Mouse (Mus musculus): ENCODE results near the gene Ly6g5c. TPM values are rescaled to one million over a fixed set of nuclear protein-coding genes. Genes with fewer than 3 reads are reported as not detected.

Gene Ly6g5c
- total and polyA plus RNA-seq, 3 experiments, result not detected

DNA sequence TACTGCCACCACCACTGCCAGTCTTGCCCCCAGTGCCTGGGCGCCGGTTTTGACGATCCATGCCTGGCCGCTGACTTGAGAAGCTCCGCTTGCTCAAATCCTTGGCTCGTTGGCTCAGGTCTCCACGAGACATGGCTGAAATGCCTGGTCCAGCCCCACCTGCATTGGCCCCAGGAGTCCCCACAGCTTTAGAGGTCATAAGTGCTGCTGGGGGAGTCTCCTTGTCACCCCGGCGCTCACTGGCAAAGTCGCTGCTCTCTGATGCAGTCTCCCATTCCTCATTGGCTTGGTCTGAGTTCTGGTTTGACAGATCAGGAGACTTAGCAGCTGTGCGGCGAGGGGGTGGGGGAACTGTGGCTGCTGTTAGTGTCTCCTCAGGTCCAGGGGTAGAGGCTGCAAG is 47.4 kb downstream of the Ly6g5c start:
- Histone ChIP-seq H3K36me3 (replicated peaks in 1 of 2; ENCODE audit: control insufficient read depth in 1 of 2, insufficient read depth in 1 of 2, low read length in 1 of 2) (peaks cover 92 to 94% of the 10 kb centered on the region in 2 experiments), H3K79me2 (replicated peaks; ENCODE audit: control insufficient read depth, extremely low read depth, insufficient read depth, poor library complexity, severe bottlenecking) (peaks cover 26% of the 10 kb centered on the region), H3K27me3 (replicated peaks) (no peaks in the 10 kb centered on the region), H3K9me3 (replicated peaks; ENCODE audit: low read length) (no peaks in the 10 kb centered on the region), H3K27ac (ENCODE audit: insufficient read depth, low read depth) (no peak overlapping the region), H3K4me3 (replicated peaks in 1 of 3; ENCODE audit: low read depth in 2 of 3, low read length in 2 of 3, poor library complexity in 1 of 3) (no peak overlapping the region), H3K9ac (ENCODE audit: insufficient read depth, low read depth) (no peak overlapping the region), H3K4me1 (ENCODE audit: control insufficient read depth in 1 of 2, insufficient read depth in 2 of 2) (no peaks in the 10 kb centered on the region), H3K4me2 (ENCODE audit: insufficient read depth, low read depth, poor library complexity, severe bottlenecking) (no peak overlapping the region)
- in situ Hi-C loops (cut with MboI; ENCODE audit: low pct_ligation_motif_present, low pct_unique_long_range_greater_than_20kb, low sequenced_read_pairs) (no loop called here), dilution Hi-C loops (cut with MboI; ENCODE audit: extremely low pct_ligation_motif_present, extremely low pct_unique_long_range_greater_than_20kb, low sequenced_read_pairs) (no loop called here)
- no peak for TF ChIP-seq POLR2A (IDR thresholded peaks at IDR 0.05; ENCODE audit: low read depth, low read length)
- TF ChIP-seq NRF1 (IDR thresholded peaks at IDR 0.05; ENCODE audit: low read depth, low read length), result no peak
- TF ChIP-seq ZKSCAN1 (IDR thresholded peaks at IDR 0.05; ENCODE audit: borderline replicate concordance, low read depth, low read length), result no peak
- TF ChIP-seq RCOR1 (conservative IDR thresholded peaks at IDR 0.05; ENCODE audit: low read depth, low read length), result no peak
- no peak for TF ChIP-seq SIN3A (IDR thresholded peaks at IDR 0.05; ENCODE audit: low read length)
- no peak for TF ChIP-seq E2F4 (IDR thresholded peaks at IDR 0.05; ENCODE audit: insufficient replicate concordance, low read depth, low read length)
- TF ChIP-seq CHD2 (IDR thresholded peaks at IDR 0.05; ENCODE audit: low read length), result no peak
- TF ChIP-seq BHLHE40 (IDR thresholded peaks at IDR 0.05; ENCODE audit: low read depth, low read length), result no peak
- TF ChIP-seq RAD21 (IDR thresholded peaks at IDR 0.05; ENCODE audit: low read depth, low read length), result no peak
- no peak for TF ChIP-seq JUN (IDR thresholded peaks at IDR 0.05; ENCODE audit: insufficient read depth, low read depth, low read length)
- no peak for TF ChIP-seq MAFK (IDR thresholded peaks at IDR 0.05; ENCODE audit: insufficient replicate concordance, low read length)
- TF ChIP-seq EP300 (IDR thresholded peaks at IDR 0.05; ENCODE audit: low read length), result no peak
- no peak for TF ChIP-seq MAX (IDR thresholded peaks at IDR 0.05; ENCODE audit: low read length)
- no peak for TF ChIP-seq ETS1 (conservative IDR thresholded peaks at IDR 0.05; ENCODE audit: low read depth, low read length)
- no peak for TF ChIP-seq POLR2AphosphoS2 (IDR thresholded peaks at IDR 0.05; ENCODE audit: low read depth, low read length)
- no peak for TF ChIP-seq CTCF (conservative IDR thresholded peaks at IDR 0.05 in 1 of 2, IDR thresholded peaks at IDR 0.05 in 1 of 2; ENCODE audit: low read depth in 2 of 2, low read length in 2 of 2)
- no peak for TF ChIP-seq IRF4 (IDR thresholded peaks at IDR 0.05; ENCODE audit: low read depth, low read length)
- TF ChIP-seq ZNF384 (IDR thresholded peaks at IDR 0.05; ENCODE audit: low read depth, low read length), result no peak
- no peak for TF ChIP-seq ZC3H11A (IDR thresholded peaks at IDR 0.05; ENCODE audit: low read depth, low read length)
- DNase-seq (ENCODE audit: extremely low read depth), result no peak

DNA sequence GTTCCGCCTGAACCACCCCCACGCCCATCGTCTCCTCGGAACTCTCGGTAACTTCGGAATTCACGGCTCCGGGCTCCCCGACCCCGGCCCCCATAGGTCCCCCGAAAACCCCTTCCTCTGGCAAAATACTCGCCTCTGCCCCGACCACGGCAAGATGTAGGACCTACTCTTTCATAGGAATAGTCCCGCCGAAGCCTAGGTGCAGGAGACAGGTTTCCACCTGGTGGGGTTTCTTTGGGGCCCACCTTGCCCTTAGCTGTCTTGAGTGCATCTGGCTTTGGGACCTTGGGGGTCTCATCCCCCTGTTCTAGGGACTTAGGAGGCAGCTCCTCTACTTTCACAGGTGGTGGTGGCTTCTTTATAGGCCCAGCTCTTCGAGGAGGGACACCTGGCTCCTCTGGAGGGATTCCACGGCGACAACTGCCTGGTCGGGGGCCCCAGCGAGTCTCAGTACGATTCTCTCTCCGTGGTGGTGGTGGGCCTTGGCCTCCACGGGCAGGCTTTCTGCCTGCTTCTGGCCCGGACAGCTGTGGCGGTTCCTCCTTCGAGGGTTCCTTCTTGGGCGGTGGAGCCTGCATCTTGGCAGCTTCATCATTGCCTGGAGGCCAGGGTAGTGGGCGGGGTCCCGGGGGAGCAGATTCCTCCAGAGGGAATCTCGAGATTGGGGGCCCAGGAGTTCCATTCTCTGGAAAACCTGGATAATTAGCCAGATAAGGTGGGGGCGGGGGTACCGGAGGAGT is 48.6 kb downstream of the Ly6g5c start:
- peaks cover 37% of the 10 kb centered on the region for H3K79me2 ChIP-seq (replicated peaks; ENCODE audit: control insufficient read depth, extremely low read depth, insufficient read depth, poor library complexity, severe bottlenecking)
- no peak for DNase-seq (ENCODE audit: extremely low read depth)
- no peak for TF ChIP-seq PAX5 (IDR thresholded peaks at IDR 0.05; ENCODE audit: low read length)
- TF ChIP-seq CHD1 (IDR thresholded peaks at IDR 0.05; ENCODE audit: low read depth, low read length), result no peak
- in situ Hi-C loops (cut with MboI; ENCODE audit: low pct_ligation_motif_present, low pct_unique_long_range_greater_than_20kb, low sequenced_read_pairs) (no loop called here), dilution Hi-C loops (cut with MboI; ENCODE audit: extremely low pct_ligation_motif_present, extremely low pct_unique_long_range_greater_than_20kb, low sequenced_read_pairs) (no loop called here)
- no peak overlapping the region for H3K27ac ChIP-seq (ENCODE audit: insufficient read depth, low read depth)
- H3K9ac ChIP-seq (ENCODE audit: insufficient read depth, low read depth), result no peak overlapping the region
- no peaks in the 10 kb centered on the region for H3K9me3 ChIP-seq (replicated peaks; ENCODE audit: low read length)
- H3K4me1 ChIP-seq (ENCODE audit: control insufficient read depth in 1 of 2, insufficient read depth in 2 of 2), result peaks cover 0 to 12% of the 10 kb centered on the region in 2 experiments; a peak in 2 of 4 replicates
- peaks cover 97 to 99% of the 10 kb centered on the region in 2 experiments for H3K36me3 ChIP-seq (replicated peaks in 1 of 2; ENCODE audit: control insufficient read depth in 1 of 2, insufficient read depth in 1 of 2, low read length in 1 of 2)
- no peak overlapping the region for H3K4me2 ChIP-seq (ENCODE audit: insufficient read depth, low read depth, poor library complexity, severe bottlenecking)
- no peaks in the 10 kb centered on the region for H3K27me3 ChIP-seq (replicated peaks)
- H3K4me3 ChIP-seq (replicated peaks in 1 of 3; ENCODE audit: low read depth in 2 of 3, low read length in 2 of 3, poor library complexity in 1 of 3), result no peak overlapping the region
